Mouse (Mus musculus) limb, embryonic 13.5 days (tissue): ENCODE data around the gene Hes7. TPM values are rescaled to one million over a fixed set of nuclear protein-coding genes. Genes with fewer than 3 reads are reported as not detected.

Source experiments
- ATAC-seq: fragments of 200-750 bp; cut with Nextera tagmentation; 2 replicates; pipeline ENCODE4 v1.8.0; 2017; ENCODE audit warnings: low read depth, moderate number of reproducible peaks, moderate TSS enrichment; ENCODE audit not compliant: low FRiP score
- H3K27ac ChIP-seq: fragments of 300-500 bp; sonication (generic); 2 replicates; pipeline ENCODE4 v1.5.1; 2015; ENCODE audit warnings: inconsistent platforms, mild to moderate bottlenecking, moderate library complexity
- H3K27me3 ChIP-seq: fragments of 300-500 bp; sonication (generic); 2 replicates; pipeline ENCODE4 v1.6.1; 2015; ENCODE audit warnings: mild to moderate bottlenecking, inconsistent platforms
- H3K36me3 ChIP-seq: fragments of 300-500 bp; sonication (generic); 2 replicates; pipeline ENCODE4 v1.6.1; 2015; ENCODE audit warnings: inconsistent platforms, mild to moderate bottlenecking, moderate library complexity
- H3K4me1 ChIP-seq: fragments of 300-500 bp; sonication (generic); 2 replicates; pipeline ENCODE4 v1.6.1; 2015; ENCODE audit warnings: inconsistent platforms
- H3K4me2 ChIP-seq: fragments of 300-500 bp; sonication (generic); replicated peaks from 2 replicates; pipeline ENCODE4 v1.6.1; 2015; ENCODE audit warnings: inconsistent platforms, mild to moderate bottlenecking, moderate library complexity
- H3K4me3 ChIP-seq: fragments of 300-500 bp; sonication (generic); 2 replicates; pipeline ENCODE4 v1.5.1; 2015; ENCODE audit warnings: moderate library complexity, mild to moderate bottlenecking, inconsistent platforms
- H3K9ac ChIP-seq: fragments of 300-500 bp; sonication (generic); 2 replicates; pipeline ENCODE4 v1.6.1; 2015; ENCODE audit warnings: mild to moderate bottlenecking, inconsistent platforms
- H3K9me3 ChIP-seq: fragments of 300-500 bp; sonication (generic); 2 replicates; pipeline ENCODE4 v1.6.1; 2016; ENCODE audit warnings: inconsistent platforms
- WGBS: fragments of 180-500 bp; shearing (Covaris S2); methylation state at CpG from one replicate; pipeline ENCODE4 v1.1.7; 2015; 5-methylcytosine and 5-hydroxymethylcytosine counted together
- polyA plus RNA-seq: library from polyadenylated mRNA; unstranded; fragments of >200 nt; fragmentation: Nextera tagmentation; extraction: Ambion mirVana; gene quantifications from 2 replicates; pipeline ENCODE4 v1.2.1, GENCODE M21; 2015

Hes7 gene
- polyA plus RNA-seq, 1 experiment from 2014 or later, result 0.74 TPM

GRCm38 (mm10) chr11:69105796-69106195, 14.4 kb upstream of the Hes7 start:
- 85% methylated on average over 2 of the region's 2 CpGs for WGBS
- Histone ChIP-seq H3K4me3 (no peak overlapping the region), H3K27ac (no peak overlapping the region), H3K4me1 (peaks cover 12% of the 10 kb centered on the region), H3K27me3 (no peaks in the 10 kb centered on the region), H3K36me3 (peaks cover 90% of the 10 kb centered on the region), H3K9ac (no peak overlapping the region), H3K9me3 (no peaks in the 10 kb centered on the region), H3K4me2 (no peak overlapping the region)
- no peak for ATAC-seq

- Histone ChIP-seq H3K27ac (no peak overlapping the region), H3K4me1 (peaks cover 13% of the 10 kb centered on the region), H3K27me3 (no peaks in the 10 kb centered on the region), H3K9ac (no peak overlapping the region), H3K4me3 (no peak overlapping the region), H3K4me2 (no peak overlapping the region), H3K9me3 (no peaks in the 10 kb centered on the region), H3K36me3 (peaks cover 85% of the 10 kb centered on the region)
- 90% methylated on average over 11 of the region's 11 CpGs for WGBS
- ATAC-seq, result no peak
Measured at GRCm38 (mm10) chr11:69106299-69106698, 13.9 kb upstream of the Hes7 start.

- H3K27ac ChIP-seq, result no peak overlapping the region
- peaks cover 17% of the 10 kb centered on the region for H3K4me1 ChIP-seq
- WGBS, result 87% methylated on average over 11 of the region's 11 CpGs
- 0 out of 2 replicates have a peak, but pooled peaks cover under 1% of the 10 kb centered on the region for H3K27me3 ChIP-seq
- H3K9me3 ChIP-seq, result no peaks in the 10 kb centered on the region
- H3K9ac ChIP-seq, result no peak overlapping the region
- no peak overlapping the region for H3K4me3 ChIP-seq
- no peak for ATAC-seq
- no peak overlapping the region for H3K4me2 ChIP-seq
- H3K36me3 ChIP-seq, result peaks cover 80% of the 10 kb centered on the region
Measured at GRCm38 (mm10) chr11:69106842-69107241, 13.4 kb upstream of the Hes7 start.

GRCm38 (mm10) chr11:69107676-69108075, 12.5 kb upstream of the Hes7 start:
- H3K36me3 ChIP-seq, result peaks cover 72% of the 10 kb centered on the region

GRCm38 (mm10) chr11:69108223-69108622, 12.0 kb upstream of the Hes7 start:
- Histone ChIP-seq H3K4me2 (no peak overlapping the region), H3K9me3 (no peaks in the 10 kb centered on the region), H3K4me1 (peaks cover 22% of the 10 kb centered on the region), H3K27me3 (0 out of 2 replicates have a peak, but pooled peaks cover 4% of the 10 kb centered on the region), H3K4me3 (no peak overlapping the region), H3K9ac (no peak overlapping the region), H3K36me3 (peaks cover 66% of the 10 kb centered on the region), H3K27ac (no peak overlapping the region)
- 89% methylated on average over 9 of the region's 9 CpGs for WGBS
- ATAC-seq, result no peak

More at GRCm38 (mm10) chr11:69107676-69108075, 12.5 kb upstream of the Hes7 start:
- Histone ChIP-seq H3K9me3 (no peaks in the 10 kb centered on the region), H3K4me1 (peaks cover 22% of the 10 kb centered on the region), H3K27me3 (0 out of 2 replicates have a peak, but pooled peaks cover 4% of the 10 kb centered on the region), H3K9ac (no peak overlapping the region), H3K4me3 (no peak overlapping the region), H3K27ac (no peak overlapping the region), H3K4me2 (no peak overlapping the region)
- ATAC-seq, result no peak
- 87% methylated on average over 11 of the region's 11 CpGs for WGBS

GRCm38 (mm10) chr11:69109032-69109900, 10.9 kb upstream of the Hes7 start:
- Histone ChIP-seq H3K9ac (no peak overlapping the region), H3K27ac (no peak overlapping the region), H3K4me3 (no peak overlapping the region), H3K36me3 (peaks cover 56% of the 10 kb centered on the region), H3K4me2 (no peak overlapping the region), H3K9me3 (no peaks in the 10 kb centered on the region), H3K27me3 (0 out of 2 replicates have a peak, but pooled peaks cover 4% of the 10 kb centered on the region), H3K4me1 (peaks cover 22% of the 10 kb centered on the region)
- no peak for ATAC-seq
- WGBS, result 83% methylated on average over 13 of the region's 13 CpGs

- H3K4me1 ChIP-seq, result peaks cover 22% of the 10 kb centered on the region
- peak overlapping the region; percentile 55 for H3K27ac ChIP-seq
- peak overlapping the region; percentile 53 for H3K4me3 ChIP-seq
- WGBS, result under 1% methylated on average over 30 of the region's 30 CpGs
- peaks cover 5% of the 10 kb centered on the region; the same call in 1 of the 2 replicates for H3K27me3 ChIP-seq
- peak overlapping the region; percentile 64 for H3K4me2 ChIP-seq
- ATAC-seq, result peak; percentile 73; the same call in 1 of the 2 replicates
- H3K36me3 ChIP-seq, result peaks cover 44% of the 10 kb centered on the region
- H3K9ac ChIP-seq, result peak overlapping the region; percentile 59
- no peaks in the 10 kb centered on the region for H3K9me3 ChIP-seq
Measured at GRCm38 (mm10) chr11:69110319-69111046, 9.7 kb upstream of the Hes7 start.

GRCm38 (mm10) chr11:69111051-69111810, 9.0 kb upstream of the Hes7 start:
- Histone ChIP-seq H3K9me3 (no peaks in the 10 kb centered on the region), H3K27ac (no peak overlapping the region), H3K4me3 (peak overlapping the region; percentile 53), H3K36me3 (peaks cover 36% of the 10 kb centered on the region), H3K9ac (peak overlapping the region; percentile 59), H3K4me2 (peak overlapping the region; percentile 64), H3K27me3 (peaks cover 9% of the 10 kb centered on the region), H3K4me1 (peaks cover 22% of the 10 kb centered on the region)
- ATAC-seq, result no peak
- WGBS, result 3% methylated on average over 21 of the region's 21 CpGs

- WGBS, result 63% methylated on average over 4 of the region's 4 CpGs
- H3K4me2 ChIP-seq, result peak overlapping the region; percentile 64
- no peak for ATAC-seq
Measured at GRCm38 (mm10) chr11:69111865-69112264, 8.3 kb upstream of the Hes7 start.

GRCm38 (mm10) chr11:69114018-69114417, 6.2 kb upstream of the Hes7 start:
- Histone ChIP-seq H3K4me1 (peaks cover 29% of the 10 kb centered on the region), H3K4me3 (no peak overlapping the region), H3K4me2 (no peak overlapping the region), H3K36me3 (peaks cover 8% of the 10 kb centered on the region), H3K27me3 (peaks cover 15% of the 10 kb centered on the region), H3K9me3 (no peaks in the 10 kb centered on the region), H3K27ac (no peak overlapping the region), H3K9ac (no peak overlapping the region)
- 73% methylated on average over 3 of the region's 3 CpGs for WGBS
- no peak for ATAC-seq

More at GRCm38 (mm10) chr11:69111865-69112264, 8.3 kb upstream of the Hes7 start:
- Histone ChIP-seq H3K9me3 (no peaks in the 10 kb centered on the region), H3K36me3 (peaks cover 30% of the 10 kb centered on the region), H3K27ac (no peak overlapping the region), H3K4me3 (peak overlapping the region; percentile 53), H3K27me3 (peaks cover 13% of the 10 kb centered on the region), H3K4me1 (peaks cover 24% of the 10 kb centered on the region), H3K9ac (peak overlapping the region; percentile 59; the same call in 1 of the 2 replicates)

GRCm38 (mm10) chr11:69114621-69115020, 5.6 kb upstream of the Hes7 start:
- no peak overlapping the region for H3K4me3 ChIP-seq
- H3K4me1 ChIP-seq, result peaks cover 32% of the 10 kb centered on the region
- no peak overlapping the region for H3K4me2 ChIP-seq
- H3K27me3 ChIP-seq, result peaks cover 15% of the 10 kb centered on the region
- 86% methylated on average over 3 of the region's 3 CpGs for WGBS
- peaks cover 2% of the 10 kb centered on the region; the same call in 1 of the 2 replicates for H3K36me3 ChIP-seq
- H3K27ac ChIP-seq, result no peak overlapping the region
- ATAC-seq, result no peak
- no peak overlapping the region for H3K9ac ChIP-seq
- H3K9me3 ChIP-seq, result no peaks in the 10 kb centered on the region
